Mouse (Mus musculus) v-Abl transformed pro-B cells (cell line): ENCODE data around the gene Kalrn.

Experiments
- in situ Hi-C, 2 experiments: fragments of 400-800 bp; cut with MboI; formaldehyde crosslinking; loops; one replicate each; pipeline ENCODE4 v1.15.1; 2025; ENCODE audit not compliant: unreplicated experiment in 2 of 2

Gene Kalrn

DNA sequence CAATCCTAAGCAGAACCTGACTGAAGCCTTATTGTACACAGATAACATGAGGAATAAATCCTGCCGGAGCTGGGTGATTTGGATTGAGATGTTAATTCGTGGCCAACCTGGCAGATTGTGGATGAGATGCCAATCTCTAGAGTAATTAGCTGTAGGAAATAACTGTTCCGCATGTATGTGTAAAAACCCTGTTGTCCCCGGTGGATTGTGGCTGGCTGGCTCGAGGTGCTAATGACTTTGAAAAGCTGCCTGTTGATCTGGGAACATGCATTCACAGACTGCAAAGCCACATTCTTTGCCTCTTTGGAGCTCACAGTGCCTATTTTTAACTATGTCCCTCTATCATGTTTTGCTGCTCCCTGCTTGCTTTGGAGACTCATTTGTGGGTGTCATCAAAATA, 344.7 kb downstream of the Kalrn start:
- in situ Hi-C loops = no loop called here

DNA sequence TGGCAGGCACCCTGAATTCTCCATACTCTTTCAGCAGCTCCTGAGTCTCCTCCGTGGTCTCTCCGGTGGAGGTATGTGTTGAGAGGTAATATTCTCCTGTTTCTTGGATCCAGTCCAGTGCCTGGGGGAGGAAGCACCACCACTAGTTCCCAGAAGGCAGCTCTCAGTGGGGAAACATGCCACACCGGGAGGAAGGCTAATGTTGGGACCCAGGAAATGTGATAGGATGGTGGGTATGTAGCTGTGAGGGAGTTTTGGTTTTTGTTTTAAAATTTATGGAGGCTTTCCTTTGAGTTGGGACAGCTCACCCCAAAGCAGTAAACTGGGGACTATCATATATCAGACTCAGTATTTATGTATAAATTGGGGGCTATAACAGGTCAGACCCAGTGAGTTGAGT, 361.2 kb downstream of the Kalrn start:
- in situ Hi-C loops = no loop called here

- in situ Hi-C loops = no loop called here
These were observed 362.1 kb downstream of the Kalrn start for GRCm38 (mm10) chr16:34211243-34211642.

DNA sequence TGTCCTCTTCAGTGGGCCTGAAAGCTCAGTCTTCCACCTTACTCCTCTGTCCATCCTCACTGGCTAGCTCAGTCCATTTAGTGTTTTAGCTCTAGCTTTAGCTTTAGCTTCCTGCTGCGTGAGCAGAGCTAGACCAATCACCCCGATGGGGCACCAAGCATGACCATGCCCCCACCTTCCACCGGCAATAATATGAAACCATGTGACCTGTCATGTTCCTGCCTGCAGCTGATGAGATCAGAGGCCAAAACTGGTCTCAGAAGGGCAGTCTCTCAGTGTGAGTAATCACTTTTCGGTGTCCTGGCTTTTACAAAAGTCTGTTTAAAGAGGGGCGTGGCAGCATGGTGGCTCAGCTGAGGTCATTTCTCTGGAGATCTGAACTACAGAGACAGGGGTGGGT, 364.6 kb downstream of the Kalrn start:
- in situ Hi-C loops = no loop called here

DNA sequence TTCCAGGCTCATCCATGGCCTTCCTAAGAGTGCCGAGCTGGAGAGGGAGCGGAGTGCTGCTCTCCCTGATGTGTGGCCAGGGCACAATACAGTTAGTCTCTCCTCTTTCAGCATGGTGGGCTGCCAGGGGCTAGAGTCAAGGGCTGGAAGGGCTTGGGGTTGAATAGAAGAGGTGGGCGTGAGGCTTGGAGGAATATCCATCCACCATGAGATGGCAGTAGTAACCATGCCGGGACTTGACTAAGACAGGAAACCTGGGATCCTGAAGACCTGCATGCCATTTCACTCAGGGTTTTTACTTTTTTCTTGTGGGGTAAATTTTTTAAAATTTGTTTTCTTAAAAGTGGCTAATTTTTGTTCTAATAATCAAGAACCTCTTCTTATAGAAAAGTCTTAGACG, 365.4 kb downstream of the Kalrn start:
- in situ Hi-C loops = no loop called here

DNA sequence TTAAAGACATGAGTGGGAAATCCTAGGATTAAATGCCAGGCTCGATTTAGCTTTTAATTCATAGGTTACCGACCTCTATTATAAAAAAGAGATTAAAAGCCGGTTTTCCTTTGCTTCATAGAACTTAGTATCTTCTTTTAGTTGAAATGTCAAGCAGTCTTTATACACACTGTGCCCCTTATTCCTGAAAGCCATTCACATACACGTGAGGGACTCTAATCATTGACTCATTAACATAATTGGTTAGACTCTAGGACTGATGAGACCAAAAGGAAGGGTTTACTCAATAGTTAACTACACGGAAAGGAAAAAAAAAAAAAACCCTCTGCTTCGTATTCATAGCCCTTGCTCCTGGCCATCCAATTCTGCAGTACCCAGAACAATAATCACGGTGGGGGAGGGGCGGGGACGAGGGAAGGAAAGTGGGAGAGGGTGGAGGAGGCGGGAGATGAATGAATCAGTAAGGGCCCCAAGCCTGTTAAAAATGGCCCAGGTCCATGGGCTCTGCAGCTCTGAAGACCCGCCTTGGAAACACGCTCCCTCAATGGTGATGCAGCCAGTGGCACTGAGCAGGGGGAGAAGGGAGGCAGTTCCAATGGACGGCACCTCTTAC, 368.7 kb downstream of the Kalrn start:
- in situ Hi-C loops = no loop called here

GRCm38 (mm10) chr16:34199543-34199942, 373.8 kb downstream of the Kalrn start:
- in situ Hi-C loops = no loop called here

- in situ Hi-C loops = no loop called here
These were observed 380.1 kb downstream of the Kalrn start for GRCm38 (mm10) chr16:34192959-34193842.

- in situ Hi-C loops = no loop called here
These were observed 388.6 kb downstream of the Kalrn start for GRCm38 (mm10) chr16:34184721-34185120.

DNA sequence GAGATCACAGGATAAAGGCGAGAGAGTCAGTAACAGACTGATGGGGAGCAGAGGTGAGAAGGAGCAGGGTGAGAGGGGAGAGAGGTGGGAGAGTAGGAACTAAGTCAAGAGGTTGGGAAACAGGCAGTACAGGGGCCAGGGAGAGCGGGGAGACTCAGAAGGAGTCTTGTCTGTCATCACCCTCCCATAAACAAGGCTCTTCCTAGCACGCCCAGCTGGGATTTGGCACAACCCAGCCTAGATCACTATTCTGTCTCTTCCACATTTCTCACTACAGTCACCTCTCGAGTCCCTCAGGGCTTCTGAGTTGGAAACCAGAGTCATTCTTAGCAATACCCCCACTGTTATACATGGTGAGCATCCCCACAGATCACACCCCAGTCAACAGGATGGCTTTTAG, 390.1 kb downstream of the Kalrn start:
- in situ Hi-C loops = no loop called here

- in situ Hi-C loops = no loop called here
These were observed 397.7 kb downstream of the Kalrn start for GRCm38 (mm10) chr16:34175625-34176024.

DNA sequence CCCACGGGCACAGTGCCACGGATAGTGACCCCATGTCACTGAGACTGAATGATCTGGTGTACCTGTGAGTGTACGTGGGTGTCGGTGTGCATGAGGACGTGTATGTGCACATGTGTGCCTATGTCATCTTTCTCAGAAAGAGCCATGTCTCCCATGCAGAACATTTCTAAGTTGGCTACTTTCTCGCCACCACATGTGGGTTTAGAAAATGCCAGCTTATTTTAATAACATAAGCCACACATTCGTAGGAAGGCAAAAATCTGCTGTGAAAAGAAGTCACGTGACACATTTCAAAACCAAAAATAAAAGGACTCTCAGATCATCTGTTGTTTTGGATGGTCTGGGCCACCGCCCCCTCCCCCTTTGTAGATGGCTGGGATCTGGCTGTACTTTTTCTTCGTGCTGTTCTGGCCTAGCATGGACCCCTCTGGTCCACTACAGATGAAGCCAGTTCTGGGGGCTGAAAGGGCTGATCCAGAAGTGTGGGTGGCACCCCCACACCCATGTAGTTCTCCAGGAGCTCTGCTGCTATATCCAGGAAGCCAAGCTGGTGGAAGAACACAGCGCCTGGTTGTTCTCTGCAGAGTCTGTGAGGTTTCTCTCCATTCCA, 400.7 kb downstream of the Kalrn start:
- in situ Hi-C loops = no loop called here

- in situ Hi-C loops = no loop called here
These were observed 406.3 kb downstream of the Kalrn start for GRCm38 (mm10) chr16:34167042-34167441.

DNA sequence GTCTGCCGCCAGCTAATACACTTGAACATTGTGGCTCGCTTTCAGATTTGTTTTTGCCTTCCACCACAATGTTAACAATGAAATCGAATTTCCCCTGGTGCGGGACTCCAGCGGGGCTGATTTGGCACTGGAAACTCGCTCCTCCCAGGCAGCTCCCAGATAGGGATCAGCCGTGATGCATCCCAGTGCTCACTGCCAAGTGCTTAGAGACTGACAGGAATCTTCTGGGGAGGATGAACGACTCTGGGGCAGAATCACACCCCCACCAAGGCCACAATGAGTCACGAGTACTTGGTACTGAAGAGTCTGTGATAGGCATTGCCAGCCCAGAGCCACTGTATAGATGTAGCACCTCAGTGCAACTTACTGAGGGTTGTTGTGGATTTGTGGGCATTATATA, 410.2 kb downstream of the Kalrn start:
- in situ Hi-C loops = no loop called here

DNA sequence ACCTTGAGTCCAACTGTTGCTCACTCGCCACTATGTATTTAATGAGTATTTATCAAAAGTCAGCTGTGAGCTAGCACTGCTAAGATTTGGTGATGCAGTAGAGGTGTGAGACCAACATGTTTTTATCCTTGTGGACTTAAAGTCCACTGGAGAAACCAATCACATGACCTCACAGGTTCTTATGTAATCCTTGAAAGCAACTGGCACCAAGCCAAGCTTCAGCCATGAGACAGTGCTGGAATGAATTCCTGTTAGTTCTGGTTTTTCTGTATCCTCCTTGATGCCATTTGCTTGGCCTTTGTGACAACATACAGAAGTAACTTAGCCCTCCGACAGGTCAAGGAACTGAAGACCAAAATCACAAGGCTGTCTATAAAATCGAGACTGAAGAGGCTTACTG, 413.8 kb downstream of the Kalrn start:
- in situ Hi-C loops = no loop called here

GRCm38 (mm10) chr16:34157386-34158135, 415.8 kb downstream of the Kalrn start:
- in situ Hi-C loops = no loop called here

- in situ Hi-C loops = no loop called here
These were observed 417.6 kb downstream of the Kalrn start for GRCm38 (mm10) chr16:34155696-34156095.

- in situ Hi-C loops = no loop called here
These were observed 418.4 kb downstream of the Kalrn start for GRCm38 (mm10) chr16:34154903-34155302.

- in situ Hi-C loops = no loop called here
These were observed 421.7 kb downstream of the Kalrn start for GRCm38 (mm10) chr16:34151528-34152071.

DNA sequence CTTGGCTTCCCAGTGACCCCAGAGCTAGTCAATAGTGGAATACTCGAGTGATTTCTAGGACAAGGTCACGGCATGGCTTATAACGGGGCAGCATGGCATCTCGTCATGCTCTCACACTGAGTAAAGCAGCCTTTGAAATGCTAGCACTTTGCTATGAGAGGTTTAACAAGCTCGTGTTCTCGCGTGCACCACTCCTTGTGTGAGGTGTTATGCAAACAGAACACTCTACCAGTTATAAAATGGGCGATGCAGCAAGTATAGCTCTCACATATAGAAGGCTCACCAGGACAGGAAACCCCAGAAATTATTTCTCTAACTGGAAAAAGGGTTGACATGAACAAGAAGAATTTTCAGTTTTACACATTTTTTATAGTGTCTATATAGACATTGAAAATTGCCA, 431.7 kb downstream of the Kalrn start:
- in situ Hi-C loops = no loop called here

GRCm38 (mm10) chr16:34135074-34135473, 438.3 kb downstream of the Kalrn start:
- in situ Hi-C loops = no loop called here
